Mouse (Mus musculus) embryo, embryonic 11.5 days (tissue): ENCODE measurements around the gene Hba-a2.
"Not testable (repeated sequence)": the region's sequence is repeated elsewhere in the genome, so short reads cannot be mapped to it uniquely, and the experiment has no call there.

Experiments used
- DNase-seq: peaks from one replicate; pipeline ENCODE4 v3.0.0-alpha.2; 2012; ENCODE audit warnings: low read depth, low spot score

Gene Hba-a2

GRCm38 (mm10) chr11:32296203-32296602, at the start of gene Hba-a2:
TSS of gene Hba-a2 (plus strand) at chr11:32296489.
- DNase-seq, result not testable (repeated sequence)

DNA sequence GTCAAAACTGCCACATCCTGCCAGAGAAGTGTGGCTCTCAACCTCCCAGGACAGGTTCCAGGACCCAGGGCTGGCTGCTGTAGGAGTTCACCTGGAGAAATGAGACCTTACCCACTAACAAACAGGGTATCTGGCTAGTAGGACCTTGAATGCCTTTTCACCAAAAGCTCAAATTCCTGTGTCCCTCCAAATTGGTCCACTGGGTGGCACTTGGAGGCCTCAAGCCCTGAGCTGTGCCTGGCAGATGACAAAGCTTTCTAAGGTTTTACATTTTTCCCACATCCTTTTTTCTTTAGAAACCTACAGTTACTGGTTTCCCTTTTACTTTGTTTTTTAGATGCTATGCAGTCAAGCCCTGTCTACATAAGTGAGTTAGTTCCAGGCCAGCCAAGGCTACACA, 49.2 kb upstream of the Hba-a2 start:
- DNase-seq, result no peak

- DNase-seq, result no peak
These were observed 47.9 kb upstream of the Hba-a2 start for GRCm38 (mm10) chr11:32248350-32248749.

- DNase-seq, result peak; percentile 19
These were observed 45.2 kb upstream of the Hba-a2 start for GRCm38 (mm10) chr11:32250880-32251763.

DNA sequence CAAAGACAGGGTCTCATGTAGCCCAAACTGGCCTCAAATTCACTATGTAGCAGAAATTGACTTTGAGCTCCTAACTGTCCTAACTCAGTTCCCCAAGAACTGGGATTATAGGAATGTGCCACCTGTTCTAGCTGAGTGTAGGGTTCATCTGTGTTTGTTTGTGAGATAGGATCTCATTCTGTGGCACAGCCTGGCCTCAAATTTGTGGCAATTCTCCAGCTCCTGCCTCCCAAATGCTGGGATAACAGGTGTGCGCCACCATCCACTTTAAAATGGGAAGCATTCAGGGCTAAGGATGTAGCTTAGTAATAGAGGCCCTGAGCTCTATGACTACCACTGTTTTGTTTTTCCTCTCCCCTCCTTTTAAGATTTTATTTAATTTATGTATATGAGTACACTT, 43.2 kb upstream of the Hba-a2 start:
- no peak for DNase-seq

- no peak for DNase-seq
These were observed 40.1 kb upstream of the Hba-a2 start for GRCm38 (mm10) chr11:32256146-32256545.

DNA sequence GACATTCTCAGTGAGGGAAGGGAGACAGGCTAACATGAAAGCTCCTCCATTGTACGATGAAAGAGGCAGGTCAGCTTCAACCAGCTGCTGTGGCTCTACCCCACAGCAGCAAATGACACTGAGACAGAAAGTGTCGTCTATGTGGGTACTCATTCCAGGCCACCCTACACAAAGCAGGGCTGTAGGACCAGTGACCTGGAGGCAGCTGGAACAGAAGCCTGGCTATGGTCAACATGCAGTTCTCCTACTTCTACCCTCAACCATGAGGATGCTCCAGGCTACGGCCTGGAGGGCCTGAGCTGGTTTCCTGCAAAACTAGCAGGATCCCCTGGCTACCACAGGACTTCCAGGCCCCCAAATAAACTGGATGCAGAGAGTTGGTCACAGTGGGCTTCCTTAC, 39.7 kb upstream of the Hba-a2 start:
- DNase-seq, result no peak

DNA sequence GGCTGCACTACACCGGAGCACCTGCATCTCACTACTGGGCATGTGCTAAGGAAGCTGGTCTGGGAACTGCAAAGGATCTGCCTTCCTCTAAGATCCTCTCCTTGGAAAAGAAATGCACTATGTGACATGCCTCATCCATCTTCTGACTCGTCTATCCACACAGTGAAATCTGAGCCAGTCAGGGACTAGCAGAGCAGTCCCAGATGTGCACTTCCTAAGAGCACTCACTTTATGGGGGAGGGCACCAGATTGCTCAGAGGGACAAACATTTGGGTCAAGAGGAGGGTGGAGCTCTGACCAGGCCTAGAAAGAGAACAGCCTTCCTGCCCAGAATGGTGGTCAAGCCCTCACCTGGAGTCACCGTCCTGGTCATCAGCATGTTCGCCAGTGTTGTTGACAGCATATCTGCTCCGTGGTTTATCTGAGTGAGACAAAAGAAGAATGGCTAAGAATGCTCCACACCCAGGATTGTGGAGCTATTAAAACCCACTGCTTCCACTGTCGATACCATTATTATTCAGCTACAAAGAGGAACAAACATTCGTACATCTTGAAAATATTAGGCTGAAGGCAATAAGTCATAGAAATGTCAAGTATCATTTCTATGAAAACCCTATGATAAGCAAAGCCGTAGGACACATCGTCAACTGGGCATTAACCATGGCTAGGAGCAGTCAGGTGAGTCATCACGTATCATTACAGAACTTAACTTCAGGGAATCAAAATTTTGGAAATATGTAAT, 33.4 kb upstream of the Hba-a2 start:
- no peak for DNase-seq

DNA sequence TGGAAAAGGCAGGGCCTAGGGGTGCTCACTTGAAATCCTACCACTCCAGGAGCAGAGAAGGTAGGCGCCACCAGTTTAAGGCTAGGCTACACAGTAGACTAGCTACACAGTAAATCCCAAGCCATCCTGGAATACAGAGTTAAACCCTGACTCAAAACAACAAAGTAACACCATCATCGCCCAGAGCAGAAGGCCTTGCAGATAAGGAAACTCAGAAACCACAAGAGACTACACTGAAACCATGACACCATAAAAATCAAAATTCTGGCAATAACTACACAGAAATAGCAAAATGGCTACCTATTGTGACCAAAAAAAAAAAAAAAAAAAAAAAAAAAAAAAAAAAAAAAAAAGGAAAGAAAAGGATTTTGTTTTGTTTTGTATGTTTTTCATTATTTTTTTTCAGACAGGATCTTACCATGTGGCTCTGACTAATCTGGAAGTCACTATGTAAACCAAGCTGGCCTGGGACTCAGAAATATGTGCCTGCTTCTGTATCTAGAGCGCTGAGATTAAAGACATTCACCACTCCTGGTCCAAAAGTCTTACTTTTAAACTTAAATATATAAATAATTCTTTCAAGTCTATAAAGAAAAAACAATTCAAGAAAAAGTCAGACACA, 31.1 kb upstream of the Hba-a2 start:
- no peak for DNase-seq

DNA sequence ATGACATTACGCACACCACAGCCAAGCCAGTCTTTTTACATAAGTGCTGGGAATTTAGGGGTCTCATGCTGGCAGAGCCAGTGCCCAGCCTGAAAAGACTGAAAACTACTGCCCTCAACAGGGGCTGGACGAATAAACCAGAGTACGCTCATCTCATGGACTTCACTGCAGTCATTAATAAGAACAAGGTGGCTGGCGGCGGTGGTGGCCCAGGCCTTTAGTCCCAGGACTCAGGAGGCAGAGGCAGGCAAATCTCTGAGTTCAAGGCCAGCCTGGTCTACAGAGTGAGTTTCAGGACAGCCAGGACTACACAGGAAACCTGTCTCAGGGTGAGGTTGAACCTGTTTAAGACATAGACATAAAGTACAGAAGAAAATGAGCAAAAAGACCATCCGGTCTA, 30.1 kb upstream of the Hba-a2 start:
- DNase-seq, result no peak

GRCm38 (mm10) chr11:32266776-32267175, 29.5 kb upstream of the Hba-a2 start:
- no peak for DNase-seq

DNA sequence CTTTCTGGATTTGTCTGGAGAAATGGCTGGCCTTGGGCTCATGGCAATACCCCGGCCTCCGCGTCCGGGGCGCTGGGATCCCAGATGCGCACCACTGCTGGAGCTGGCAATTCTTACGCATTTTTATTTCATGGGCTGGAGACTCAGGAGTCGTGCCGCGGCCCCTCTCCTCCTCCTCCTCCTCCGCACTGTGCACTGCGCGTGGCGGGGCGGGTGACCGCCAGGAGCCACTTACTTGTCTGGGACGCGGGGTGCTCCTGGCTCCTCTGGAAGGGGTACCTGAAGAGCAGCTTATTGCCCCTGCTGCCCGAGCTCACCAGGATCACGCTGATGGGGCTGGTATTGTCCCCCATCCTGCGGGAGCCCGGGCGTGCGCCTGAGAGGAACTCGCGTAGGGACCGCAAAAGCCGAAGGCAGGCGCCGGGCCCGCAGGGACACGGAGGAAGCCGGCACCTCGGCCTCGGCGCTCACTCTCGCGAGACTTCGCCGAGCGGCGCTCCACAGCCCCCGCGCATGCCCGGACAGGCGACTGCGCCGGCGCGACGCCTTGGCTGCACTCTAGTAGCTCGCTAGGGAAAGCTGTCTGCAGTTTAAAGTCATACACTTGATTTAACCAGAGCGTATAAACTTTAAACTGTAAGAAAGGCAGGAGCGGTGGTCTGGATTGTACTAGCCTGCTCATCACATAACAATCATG, 29.0 kb upstream of the Hba-a2 start, which contains the start of gene Nprl3:
Gene Nprl3 (minus strand): TSS at position 520 of the 697 bp plus-strand sequence.
- peak; percentile 91 for DNase-seq

GRCm38 (mm10) chr11:32267964-32268363, 28.3 kb upstream of the Hba-a2 start:
- no peak for DNase-seq

- DNase-seq, result no peak
These were observed 27.3 kb upstream of the Hba-a2 start for GRCm38 (mm10) chr11:32268952-32269351.

DNA sequence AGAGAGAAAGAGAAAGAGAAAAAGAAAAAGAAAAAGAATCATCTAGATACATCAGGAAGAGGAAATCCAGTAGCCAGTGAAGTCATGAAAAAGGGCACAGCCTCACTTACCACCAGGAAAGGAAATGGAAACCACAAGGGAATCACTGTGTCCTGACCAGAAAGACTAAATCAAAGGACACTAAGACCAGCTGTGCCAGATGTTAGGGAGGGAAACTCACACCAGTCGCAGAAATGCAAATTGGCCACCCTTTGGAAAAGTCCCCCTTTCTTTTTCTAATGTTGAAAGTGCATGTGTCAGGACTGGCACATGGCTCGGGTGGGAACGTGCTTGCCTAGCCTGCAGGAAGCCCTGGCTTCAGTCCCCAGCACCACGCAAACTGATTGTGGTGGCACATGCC, 25.1 kb upstream of the Hba-a2 start:
- no peak for DNase-seq

DNA sequence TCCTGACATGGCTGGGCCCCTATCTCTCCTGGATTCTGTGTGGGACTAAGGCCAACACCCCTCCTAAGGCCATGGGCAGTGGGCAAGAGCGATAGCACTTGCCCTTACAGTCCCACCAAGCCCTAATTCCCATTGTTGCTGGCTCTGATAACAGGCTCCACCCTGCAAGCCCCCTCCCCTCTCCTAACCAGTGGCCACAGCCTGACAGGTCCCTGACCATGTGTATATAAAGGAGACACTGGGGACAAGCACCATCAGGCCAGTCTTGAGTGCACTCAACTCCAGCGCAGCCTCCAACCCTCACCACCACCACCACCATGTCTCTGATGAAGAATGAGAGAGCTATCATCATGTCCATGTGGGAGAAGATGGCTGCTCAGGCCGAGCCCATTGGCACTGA, 19.9 kb upstream of the Hba-a2 start, which contains the start of gene Hba-x:
Gene Hba-x (plus strand): TSS at position 54 of the 400 bp plus-strand sequence.
- DNase-seq, result no peak

DNA sequence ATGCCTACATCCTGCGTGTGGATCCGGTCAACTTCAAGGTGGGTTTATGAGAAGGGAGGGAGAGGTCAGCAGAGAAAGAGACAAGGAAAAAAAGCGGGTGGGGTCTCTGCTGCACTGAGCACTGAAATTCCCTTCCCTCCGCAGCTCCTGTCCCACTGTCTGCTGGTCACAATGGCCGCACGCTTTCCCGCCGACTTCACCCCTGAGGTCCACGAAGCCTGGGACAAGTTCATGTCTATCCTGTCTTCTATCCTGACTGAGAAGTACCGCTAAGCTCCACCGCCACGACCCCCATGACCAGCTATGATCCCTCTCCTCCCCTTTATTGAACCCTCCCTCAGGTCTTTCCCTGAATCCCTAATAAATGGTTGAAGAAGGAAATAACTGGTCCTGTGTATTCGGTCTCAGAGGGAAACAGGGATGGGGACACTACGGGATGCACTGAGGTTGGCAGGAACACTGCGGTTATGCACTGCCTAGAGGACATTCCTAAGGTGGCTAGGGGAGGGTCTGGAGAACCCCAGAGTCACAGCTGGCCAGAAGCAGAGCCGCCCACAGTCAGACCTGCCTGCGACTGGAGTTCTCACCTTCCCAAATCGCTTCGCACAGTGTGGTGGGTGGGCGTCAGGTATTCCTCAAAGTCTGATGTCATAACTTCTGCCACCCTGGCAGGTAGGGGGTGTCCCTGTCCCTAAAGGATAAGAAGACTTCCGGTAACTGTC, 18.4 kb upstream of the Hba-a2 start:
- DNase-seq, result no peak

DNA sequence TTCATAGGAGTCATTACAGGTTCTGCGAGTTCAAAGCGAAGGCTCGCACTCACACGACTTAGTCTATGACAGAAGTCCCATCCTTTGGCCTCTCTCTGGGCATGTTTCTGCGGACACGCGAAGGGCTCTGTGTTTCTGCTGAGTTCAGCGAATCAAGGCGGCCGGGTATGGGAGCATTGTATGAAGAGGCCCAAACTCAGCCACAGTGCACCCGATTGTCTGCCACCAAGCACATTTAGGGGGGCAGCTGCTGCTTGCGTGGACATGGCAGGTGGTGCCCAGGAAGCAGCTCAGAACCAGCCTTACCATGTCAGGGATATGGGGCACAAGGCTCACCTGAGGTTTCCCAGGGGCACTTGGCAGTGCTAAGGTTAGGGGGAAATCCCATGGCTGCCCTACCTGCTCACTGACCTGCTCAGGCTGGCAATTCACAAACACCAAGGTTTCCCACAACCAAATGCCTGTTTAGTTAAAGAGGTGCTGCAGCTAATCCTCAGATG, 17.8 kb upstream of the Hba-a2 start:
- DNase-seq, result no peak

DNA sequence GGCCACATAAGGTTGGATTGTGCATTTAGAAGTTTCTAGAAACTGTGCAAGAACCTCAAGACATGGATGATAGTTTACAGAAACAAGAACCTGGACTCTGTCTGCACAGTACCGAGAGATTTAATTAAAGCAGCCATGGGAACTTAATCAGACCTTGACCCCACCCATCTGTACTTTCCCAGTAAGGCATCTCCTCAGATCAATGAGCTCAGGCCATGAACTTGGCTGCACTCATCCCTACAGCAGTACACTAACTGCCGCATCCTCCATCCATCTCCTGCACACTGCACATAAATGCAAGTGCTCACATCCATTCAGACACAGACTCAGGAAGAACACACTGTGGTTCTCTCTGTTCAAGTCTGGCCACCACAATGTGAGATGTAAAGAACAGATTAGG, 15.6 kb upstream of the Hba-a2 start:
- no peak for DNase-seq

DNA sequence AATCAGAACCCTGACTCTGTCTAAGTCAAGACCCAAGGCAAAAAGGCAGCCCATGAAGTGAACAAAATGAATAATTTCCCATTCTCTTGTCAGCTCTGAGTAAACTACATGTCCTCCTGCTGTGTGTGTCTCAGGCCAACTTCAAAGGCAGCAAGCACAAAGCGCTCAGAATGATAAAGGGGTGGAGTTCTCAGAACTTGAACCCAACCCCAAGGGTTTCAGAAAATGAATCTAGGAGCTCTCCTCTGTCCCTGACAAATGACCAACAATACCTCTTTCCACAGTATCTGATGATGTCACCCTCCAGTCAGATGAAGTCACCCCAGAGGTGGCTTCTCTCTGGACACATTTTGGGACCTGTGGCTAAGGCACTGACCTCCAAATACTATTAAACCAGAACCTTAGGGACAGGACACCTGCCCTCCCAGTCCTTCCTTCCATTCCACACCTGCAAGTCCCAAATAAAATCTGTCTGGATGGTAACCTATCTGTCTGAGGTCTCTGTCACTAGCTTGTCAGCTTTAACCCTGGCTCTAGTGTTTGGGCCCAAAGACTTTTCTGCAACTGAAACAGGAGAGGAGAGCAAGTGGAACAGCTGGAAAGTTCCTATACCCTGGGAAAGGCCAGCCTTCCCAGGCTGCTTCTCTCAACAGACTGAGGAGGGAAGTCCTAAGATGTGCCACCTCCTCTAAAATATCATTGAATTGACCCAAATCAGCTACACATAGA, 14.7 kb upstream of the Hba-a2 start:
- no peak for DNase-seq
